8 mouse cellular contexts compared by ENCODE assay signal in genomic region chr14:115467960-115468359, GRCm38 (mm10).
A peak's percentile ranks its signal among the peaks of the same experiment; 100 is the strongest.
DNase-seq lines count a peak whose midpoint lies in the region; ATAC-seq and TF ChIP-seq lines count a peak whose summit lies in the region.

No protein-coding gene starts in this region.

- H3K4me1 ChIP-seq in hindbrain, embryonic 11.5 days (replicated peaks; ENCODE audit: control insufficient read depth, insufficient read depth, low read length), result no peaks in the 10 kb centered on the region
- H3K4me1 ChIP-seq in hindbrain, embryonic 12.5 days, result no peaks in the 10 kb centered on the region
- no peaks in the 10 kb centered on the region for H3K4me1 ChIP-seq in embryonic facial prominence, embryonic 11.5 days (ENCODE audit: control insufficient read depth, insufficient read depth, low read length)
- H3K4me1 ChIP-seq in stomach, postnatal 0 days (replicated peaks; ENCODE audit: control insufficient read depth, insufficient read depth), result no peaks in the 10 kb centered on the region
- H3K4me1 ChIP-seq in lung, adult 2 months (ENCODE audit: control insufficient read depth, insufficient read depth, low read length), result no peaks in the 10 kb centered on the region

- H3K27me3 ChIP-seq in hindbrain, embryonic 11.5 days (ENCODE audit: control insufficient read depth, insufficient read depth, low read length), result no peaks in the 10 kb centered on the region
- H3K27me3 ChIP-seq in hindbrain, embryonic 12.5 days, result no peaks in the 10 kb centered on the region
- H3K27me3 ChIP-seq in embryonic facial prominence, embryonic 11.5 days (ENCODE audit: control insufficient read depth, insufficient read depth, low read length), result no peaks in the 10 kb centered on the region
- no peaks in the 10 kb centered on the region for H3K27me3 ChIP-seq in stomach, postnatal 0 days (ENCODE audit: control insufficient read depth, insufficient read depth, low read length)

- no peak for ATAC-seq in hindbrain, embryonic 11.5 days (ENCODE audit: low FRiP score)
- no peak for ATAC-seq in hindbrain, embryonic 12.5 days (ENCODE audit: low FRiP score)
- no peak for ATAC-seq in embryonic facial prominence, embryonic 11.5 days (replicated peaks; ENCODE audit: insufficient number of reproducible peaks, low FRiP score, low TSS enrichment, low read depth)
- ATAC-seq in stomach, postnatal 0 days (ENCODE audit: low FRiP score, low TSS enrichment), result no peak

- H3K9me3 ChIP-seq in hindbrain, embryonic 11.5 days (ENCODE audit: control insufficient read depth, low read length), result no peaks in the 10 kb centered on the region
- no peaks in the 10 kb centered on the region for H3K9me3 ChIP-seq in hindbrain, embryonic 12.5 days (replicated peaks)
- no peaks in the 10 kb centered on the region for H3K9me3 ChIP-seq in embryonic facial prominence, embryonic 11.5 days (replicated peaks; ENCODE audit: control insufficient read depth, low read length)
- no peaks in the 10 kb centered on the region for H3K9me3 ChIP-seq in stomach, postnatal 0 days (ENCODE audit: control insufficient read depth, low read length)

- peak; percentile 55 for TF ChIP-seq CTCF in stomach, postnatal 0 days (IDR thresholded peaks at IDR 0.05; ENCODE audit: low read depth)
- no peak for TF ChIP-seq CTCF in lung, adult 2 months (IDR thresholded peaks at IDR 0.05; ENCODE audit: insufficient read depth, low read length)

- H3K4me2 ChIP-seq in hindbrain, embryonic 11.5 days (replicated peaks; ENCODE audit: low read depth, low read length), result no peak overlapping the region
- H3K4me2 ChIP-seq in hindbrain, embryonic 12.5 days (replicated peaks), result no peak overlapping the region
- H3K4me2 ChIP-seq in embryonic facial prominence, embryonic 11.5 days (ENCODE audit: low read depth, low read length), result no peak overlapping the region
- no peak overlapping the region for H3K4me2 ChIP-seq in stomach, postnatal 0 days (replicated peaks; ENCODE audit: low read depth)

- peak; percentile 26 for DNase-seq in hindbrain, embryonic 11.5 days (ENCODE audit: low spot score)
- DNase-seq in right cerebral cortex, postnatal 10 days (ENCODE audit: low spot score in 2 of 2), result peak; percentile 34 to 37
- DNase-seq in right cerebral cortex, adult 2 months (ENCODE audit: low spot score in 2 of 2), result no peak
- peak; percentile 61 for DNase-seq in embryonic facial prominence, embryonic 11.5 days (ENCODE audit: low spot score)
- no peak for DNase-seq in stomach, postnatal 0 days (ENCODE audit: low spot score)
- no peak for DNase-seq in cerebellum, adult 11-12 months
- DNase-seq in lung, adult 2 months, result no peak

- no peak for TF ChIP-seq EP300 in stomach, postnatal 0 days (optimal IDR thresholded peaks at IDR 0.05)

- WGBS in hindbrain, embryonic 11.5 days, result 68% methylated on average over 5 of the region's 5 CpGs
- WGBS in hindbrain, embryonic 12.5 days, result 57% methylated on average over 5 of the region's 5 CpGs
- WGBS in embryonic facial prominence, embryonic 11.5 days, result 58% methylated on average over 5 of the region's 5 CpGs
- 51% methylated on average over 5 of the region's 5 CpGs for WGBS in stomach, postnatal 0 days
- 47% methylated on average over 5 of the region's 5 CpGs for WGBS in lung, adult 2 months

- no peak overlapping the region for H3K4me3 ChIP-seq in hindbrain, embryonic 11.5 days (ENCODE audit: low read depth, low read length)
- no peak overlapping the region for H3K4me3 ChIP-seq in hindbrain, embryonic 12.5 days
- no peak overlapping the region for H3K4me3 ChIP-seq in embryonic facial prominence, embryonic 11.5 days (ENCODE audit: low read depth, low read length)
- H3K4me3 ChIP-seq in stomach, postnatal 0 days (ENCODE audit: low read depth, low read length), result no peak overlapping the region
- no peak overlapping the region for H3K4me3 ChIP-seq in lung, adult 2 months (replicated peaks; ENCODE audit: extremely low read depth, low read depth, low read length)

- no peak overlapping the region for H3K27ac ChIP-seq in hindbrain, embryonic 11.5 days (ENCODE audit: low read depth, low read length)
- no peak overlapping the region for H3K27ac ChIP-seq in hindbrain, embryonic 12.5 days
- no peak overlapping the region for H3K27ac ChIP-seq in embryonic facial prominence, embryonic 11.5 days (replicated peaks; ENCODE audit: low read depth, low read length)
- no peak overlapping the region for H3K27ac ChIP-seq in stomach, postnatal 0 days (replicated peaks)

- TF ChIP-seq POLR2A in lung, adult 2 months (IDR thresholded peaks at IDR 0.05; ENCODE audit: borderline replicate concordance, extremely low read depth, low read depth, low read length), result no peak

- no peaks in the 10 kb centered on the region for H3K36me3 ChIP-seq in hindbrain, embryonic 11.5 days (ENCODE audit: control insufficient read depth, insufficient read depth, low read length)
- no peaks in the 10 kb centered on the region for H3K36me3 ChIP-seq in hindbrain, embryonic 12.5 days
- no peaks in the 10 kb centered on the region for H3K36me3 ChIP-seq in embryonic facial prominence, embryonic 11.5 days (replicated peaks; ENCODE audit: control insufficient read depth, insufficient read depth, low read depth, low read length)
- H3K36me3 ChIP-seq in stomach, postnatal 0 days (ENCODE audit: control insufficient read depth, insufficient read depth, low read length), result no peaks in the 10 kb centered on the region

- no peak overlapping the region for H3K9ac ChIP-seq in hindbrain, embryonic 11.5 days (ENCODE audit: low read depth, low read length)
- no peak overlapping the region for H3K9ac ChIP-seq in hindbrain, embryonic 12.5 days
- no peak overlapping the region for H3K9ac ChIP-seq in embryonic facial prominence, embryonic 11.5 days (replicated peaks; ENCODE audit: low read length)
- H3K9ac ChIP-seq in stomach, postnatal 0 days (ENCODE audit: low read length), result no peak overlapping the region

Comparison
In these comparisons a context has a peak if more than half of its experiments do, and no peak if none do; other contexts are left out.
1. DNase-seq: peak in hindbrain, embryonic 11.5 days (single experiment), right cerebral cortex, postnatal 10 days (2 of 2) and embryonic facial prominence, embryonic 11.5 days (single experiment); none in right cerebral cortex, adult 2 months (0 of 2), stomach, postnatal 0 days (single experiment), cerebellum, adult 11-12 months (single experiment) and lung, adult 2 months (single experiment).